Mouse (Mus musculus): ENCODE data around the gene Pank4.

DNA sequence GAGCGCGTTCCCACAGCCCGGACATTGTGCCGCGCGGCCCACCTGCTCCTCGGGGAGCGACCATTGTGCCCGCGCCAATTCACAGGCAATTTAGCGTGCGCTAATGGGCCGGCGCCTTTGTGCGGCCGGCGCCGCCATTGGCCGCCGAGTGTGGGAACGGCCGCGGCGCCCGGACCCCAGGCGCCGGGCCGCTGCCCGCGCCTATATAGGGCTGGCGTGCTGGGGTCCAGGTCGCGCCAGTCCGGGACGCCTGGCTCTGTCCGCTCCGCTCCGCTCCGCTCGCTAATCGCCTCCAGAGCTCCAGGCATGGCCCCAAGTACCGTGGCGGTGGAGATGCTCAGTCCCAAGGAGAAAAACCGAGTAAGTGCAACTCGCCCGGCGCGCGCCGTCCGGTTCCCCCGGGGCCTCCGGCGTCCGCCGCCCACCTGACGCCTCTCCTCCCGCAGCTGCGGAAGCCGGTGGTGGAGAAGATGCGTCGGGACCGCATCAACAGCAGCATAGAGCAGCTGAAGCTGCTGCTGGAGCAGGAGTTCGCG lies 3.2 kb upstream of the Pank4 start, which contains the start of gene Hes5:
- no peak for TF ChIP-seq REST (IDR thresholded peaks at IDR 0.05; ENCODE audit: insufficient read depth, insufficient read length)
- no peak for TF ChIP-seq MYOD1 (IDR thresholded peaks at IDR 0.05; ENCODE audit: control insufficient read depth in 1 of 3, insufficient read length in 2 of 3, low read depth in 2 of 3)
- TF ChIP-seq POLR2A (IDR thresholded peaks at IDR 0.05; ENCODE audit: insufficient read length, low read depth): no peak
